Mouse (Mus musculus) intestine, embryonic 14.5 days (tissue): ENCODE results near the gene Tceal5. TPM values are rescaled to one million over a fixed set of nuclear protein-coding genes. Genes with fewer than 3 reads are reported as not detected.
"Not testable (repeated sequence)": the region's sequence is repeated elsewhere in the genome, so short reads cannot be mapped to it uniquely, and the experiment has no call there.

Experiments
- ATAC-seq: fragments of 200-750 bp; cut with Nextera tagmentation; replicated peaks from 2 replicates; pipeline ENCODE4 v1.8.0; 2017; ENCODE audit warnings: low read depth, moderate number of reproducible peaks, moderate TSS enrichment, moderate library complexity; ENCODE audit not compliant: low FRiP score, low TSS enrichment
- DNase-seq: peaks from one replicate; pipeline ENCODE4 v3.0.0-alpha.2; 2018; ENCODE audit warnings: low spot score
- H3K27ac ChIP-seq: fragments of 300-500 bp; sonication (generic); 2 replicates; pipeline ENCODE4 v1.5.1; 2014; ENCODE audit warnings: low read depth, mild to moderate bottlenecking, control low read depth
- H3K27me3 ChIP-seq: fragments of 300-500 bp; sonication (generic); replicated peaks from 2 replicates; pipeline ENCODE4 v1.6.1; 2014; ENCODE audit warnings: low read length, control low read depth; ENCODE audit not compliant: control insufficient read depth, insufficient read depth
- H3K36me3 ChIP-seq: fragments of 300-500 bp; sonication (generic); 2 replicates; pipeline ENCODE4 v1.6.1; 2014; ENCODE audit warnings: low read length, control low read depth; ENCODE audit not compliant: control insufficient read depth, insufficient read depth
- H3K4me1 ChIP-seq: fragments of 300-500 bp; sonication (generic); replicated peaks from 2 replicates; pipeline ENCODE4 v1.6.1; 2014; ENCODE audit warnings: low read length, control low read depth, mixed read lengths; ENCODE audit not compliant: control insufficient read depth, insufficient read depth
- H3K4me2 ChIP-seq: fragments of 300-500 bp; sonication (generic); 2 replicates; pipeline ENCODE4 v1.6.1; 2014; ENCODE audit warnings: low read length
- H3K4me3 ChIP-seq: fragments of 300-500 bp; sonication (generic); 2 replicates; pipeline ENCODE4 v1.5.1; 2014; ENCODE audit warnings: low read depth, low read length, control low read depth, mixed read lengths
- H3K9ac ChIP-seq: fragments of 300-500 bp; sonication (generic); 2 replicates; pipeline ENCODE4 v1.6.1; 2014; ENCODE audit warnings: mild to moderate bottlenecking, low read length
- H3K9me3 ChIP-seq: fragments of 300-500 bp; sonication (generic); 2 replicates; pipeline ENCODE4 v1.6.1; 2016; ENCODE audit warnings: low read length, control low read depth; ENCODE audit not compliant: control insufficient read depth
- WGBS: fragments of 180-500 bp; shearing (Covaris S2); extraction: QIAGEN DNeasy Blood & Tissue Kit; methylation state at CpG from one replicate; pipeline ENCODE4 v1.1.7; 2014; 5-methylcytosine and 5-hydroxymethylcytosine counted together
- polyA plus RNA-seq: library from polyadenylated mRNA; unstranded; fragments of >200 nt; fragmentation: Nextera tagmentation; extraction: Ambion mirVana; gene quantifications from 2 replicates; pipeline ENCODE4 v1.2.1, GENCODE M21; 2014

Tceal5 gene
- polyA plus RNA-seq, 1 experiment from 2014 or later, result 1.2 TPM

DNA sequence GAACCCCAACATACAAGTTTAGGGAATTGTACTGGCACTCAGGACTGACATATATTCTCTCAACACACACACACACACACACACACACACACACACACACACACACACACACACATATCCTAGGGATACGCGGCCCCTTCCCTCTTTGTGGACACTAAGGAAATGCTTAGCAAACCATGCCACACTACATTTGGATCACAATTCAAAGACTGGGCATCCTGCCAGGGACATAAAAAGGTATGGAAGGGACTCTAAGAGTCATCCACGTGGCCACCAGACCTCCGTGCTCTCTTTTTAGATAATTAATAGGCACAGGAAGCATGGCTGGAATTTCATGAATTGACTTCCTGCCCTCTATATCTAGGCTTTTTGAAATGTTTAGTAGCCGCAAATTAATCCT, 24.1 kb upstream of the Tceal5 start:
- DNase-seq, result no peak
- ATAC-seq, result no peak

DNA sequence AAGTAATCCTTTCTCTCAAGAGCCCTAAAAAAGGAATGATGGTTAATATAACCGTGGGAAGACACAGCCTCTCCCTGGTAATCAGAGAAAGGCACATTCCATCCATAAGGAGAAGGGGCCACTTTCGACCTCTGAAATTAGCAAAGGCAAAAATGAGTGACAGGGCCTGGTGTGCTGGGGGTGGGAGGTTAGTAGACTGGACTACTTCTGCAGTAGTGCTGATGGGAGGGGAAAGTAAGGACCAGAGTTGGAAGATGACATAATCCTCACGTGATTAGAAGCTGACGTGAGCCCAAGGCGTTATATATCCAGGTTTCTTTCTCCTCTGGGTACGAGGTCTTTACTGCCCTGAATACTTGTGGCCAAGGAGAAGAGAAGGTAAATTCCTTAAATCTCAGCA, 20.0 kb upstream of the Tceal5 start:
- no peak overlapping the region for H3K9ac ChIP-seq
- H3K36me3 ChIP-seq, result no peaks in the 10 kb centered on the region
- no peaks in the 10 kb centered on the region for H3K9me3 ChIP-seq
- DNase-seq (no peak), ATAC-seq (no peak)
- 62% methylated on average over 6 of the region's 6 CpGs for WGBS
- no peak overlapping the region for H3K4me3 ChIP-seq
- H3K27ac ChIP-seq, result no peak overlapping the region
- no peaks in the 10 kb centered on the region for H3K4me1 ChIP-seq
- H3K27me3 ChIP-seq, result 0 out of 2 replicates have a peak, but pooled peaks cover 3% of the 10 kb centered on the region
- no peak overlapping the region for H3K4me2 ChIP-seq

More for the DNA sequence above, 24.1 kb upstream of the Tceal5 start:
- Histone ChIP-seq H3K9me3 (no peaks in the 10 kb centered on the region), H3K4me2 (no peak overlapping the region), H3K9ac (no peak overlapping the region), H3K27ac (no peak overlapping the region), H3K27me3 (0 out of 2 replicates have a peak, but pooled peaks cover 3% of the 10 kb centered on the region), H3K4me3 (no peak overlapping the region), H3K36me3 (no peaks in the 10 kb centered on the region), H3K4me1 (no peaks in the 10 kb centered on the region)
- 37% methylated on average over 5 of the region's 5 CpGs for WGBS

GRCm38 (mm10) chrX:136216303-136216702, 12.6 kb upstream of the Tceal5 start:
- DNase-seq, result no peak
- Histone ChIP-seq H3K9me3 (no peaks in the 10 kb centered on the region), H3K4me3 (no peak overlapping the region), H3K36me3 (no peaks in the 10 kb centered on the region), H3K27me3 (no peaks in the 10 kb centered on the region), H3K4me1 (no peaks in the 10 kb centered on the region), H3K4me2 (no peak overlapping the region), H3K27ac (no peak overlapping the region), H3K9ac (no peak overlapping the region)
- 21% methylated on average over 1 of the region's 1 CpGs for WGBS
- no peak for ATAC-seq

DNA sequence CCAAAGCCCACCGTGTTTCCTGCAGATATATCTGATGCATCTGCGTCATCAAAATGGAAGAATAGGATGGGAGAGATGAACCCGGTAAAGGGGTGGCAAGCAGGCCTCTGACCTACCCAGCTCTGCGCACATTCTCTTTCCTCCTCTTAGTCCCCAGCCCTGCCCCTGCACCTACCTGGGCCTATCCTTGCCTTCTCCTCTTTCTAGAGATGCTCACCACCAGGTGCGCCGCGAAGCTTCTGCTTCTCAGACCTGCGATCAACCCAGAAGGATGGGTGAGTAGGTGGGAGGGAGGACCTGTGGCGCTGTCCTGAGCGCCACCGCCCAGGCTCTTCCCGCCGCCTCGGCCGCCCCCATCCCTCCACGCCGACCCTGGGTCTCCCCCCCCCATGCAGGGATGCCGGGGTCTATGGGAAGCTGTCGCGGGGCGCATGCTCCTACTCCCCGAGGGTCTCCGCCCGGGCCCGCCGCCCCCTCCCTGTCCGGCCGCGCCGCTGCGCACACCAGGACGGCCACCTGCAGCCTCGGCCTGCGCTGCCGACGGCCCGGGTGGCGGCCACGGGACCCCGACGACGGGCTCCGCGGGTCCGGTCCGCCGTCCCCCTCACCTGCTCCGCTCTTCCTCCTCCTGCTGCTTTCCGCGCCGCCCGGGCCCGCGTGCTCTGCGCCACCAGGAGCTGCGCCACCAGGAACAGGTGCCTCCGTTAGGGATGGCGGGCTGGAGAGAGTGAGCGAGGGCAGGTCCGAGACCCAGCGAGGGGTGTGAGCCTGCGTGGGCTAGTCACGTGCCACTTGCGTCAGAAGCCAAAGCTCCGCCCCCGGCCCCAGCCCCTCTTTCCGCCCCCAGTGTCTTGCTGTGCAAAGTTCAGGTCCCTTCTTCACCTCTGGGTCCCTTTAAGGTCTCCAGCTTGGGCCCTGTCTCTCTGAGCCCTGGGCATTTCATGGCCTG, 11.3 kb upstream of the Tceal5 start, which contains the start of the genes Tceal7 and Bex1:
Gene Tceal7, plus strand, starts transcription at position 51 of the 949 bp plus-strand sequence.
Gene Bex1, minus strand, starts transcription at position 785 of the 949 bp plus-strand sequence.
- H3K4me3 ChIP-seq, result peak within 1 kb of the TSS; percentile 27
- not testable (repeated sequence) for H3K9ac ChIP-seq, H3K9me3 ChIP-seq, H3K4me1 ChIP-seq, DNase-seq, H3K27ac ChIP-seq, H3K27me3 ChIP-seq, H3K36me3 ChIP-seq
- H3K4me2 ChIP-seq, result peak within 1 kb of the TSS; percentile 37
- 25% methylated on average over 15 of the region's 67 CpGs for WGBS
- peak; percentile 92 for ATAC-seq

DNA sequence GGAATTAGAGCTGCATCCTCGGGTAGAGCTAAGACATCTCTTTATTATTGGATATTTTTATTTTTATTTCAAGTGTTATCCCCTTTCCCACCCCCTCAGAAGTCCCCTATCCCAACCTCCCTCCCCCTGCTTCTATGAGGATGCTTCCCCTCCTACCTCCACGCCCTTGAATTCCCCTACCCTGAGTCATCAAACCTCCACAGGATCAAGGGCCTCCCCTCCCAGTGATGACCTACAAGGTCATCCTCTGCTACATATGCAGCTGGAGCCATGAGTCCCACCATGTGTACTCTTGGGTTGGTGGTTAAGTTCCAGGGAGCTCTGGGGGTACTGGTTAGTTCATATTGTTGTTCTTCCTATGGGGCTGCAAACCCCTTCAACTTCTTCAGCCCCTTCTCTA, 9.7 kb upstream of the Tceal5 start:
- ATAC-seq, result no peak
- H3K27ac ChIP-seq, result no peak overlapping the region
- 60% methylated on average over 2 of the region's 2 CpGs for WGBS

GRCm38 (mm10) chrX:136204406-136204805, 730 bp upstream of the Tceal5 start:
- H3K4me1 ChIP-seq, result no peaks in the 10 kb centered on the region
- 0 out of 2 replicates have a peak, but pooled peaks cover 7% of the 10 kb centered on the region for H3K27me3 ChIP-seq
- no peak overlapping the region for H3K4me2 ChIP-seq
- WGBS, result 77% methylated on average over 6 of the region's 6 CpGs
- H3K9ac ChIP-seq, result no peak overlapping the region
- DNase-seq, result no peak
- H3K27ac ChIP-seq, result no peak overlapping the region
- H3K36me3 ChIP-seq, result no peaks in the 10 kb centered on the region
- H3K9me3 ChIP-seq, result no peaks in the 10 kb centered on the region
- no peak overlapping the region for H3K4me3 ChIP-seq
- ATAC-seq, result no peak

More for the DNA sequence above, 9.7 kb upstream of the Tceal5 start:
- no peaks in the 10 kb centered on the region for H3K27me3 ChIP-seq
- H3K9ac ChIP-seq, result no peak overlapping the region
- no peaks in the 10 kb centered on the region for H3K4me1 ChIP-seq
- no peak for DNase-seq
- no peaks in the 10 kb centered on the region for H3K9me3 ChIP-seq
- H3K4me3 ChIP-seq, result no peak overlapping the region
- no peak overlapping the region for H3K4me2 ChIP-seq
- H3K36me3 ChIP-seq, result no peaks in the 10 kb centered on the region

GRCm38 (mm10) chrX:136203257-136203656, 419 bp downstream of the Tceal5 start:
- Histone ChIP-seq H3K27ac (no peak overlapping the region), H3K27me3 (0 out of 2 replicates have a peak, but pooled peaks cover 7% of the 10 kb centered on the region), H3K9me3 (no peaks in the 10 kb centered on the region), H3K36me3 (no peaks in the 10 kb centered on the region), H3K4me1 (no peaks in the 10 kb centered on the region), H3K9ac (peak overlapping the region; percentile 29; the same call in 1 of the 2 replicates), H3K4me2 (peak overlapping the region; percentile 51), H3K4me3 (peak overlapping the region; percentile 40)
- no peak for DNase-seq
- ATAC-seq, result 0 out of 2 replicates have a peak, but pooled peaks have one; percentile 32
- 17% methylated on average over 6 of the region's 7 CpGs for WGBS

DNA sequence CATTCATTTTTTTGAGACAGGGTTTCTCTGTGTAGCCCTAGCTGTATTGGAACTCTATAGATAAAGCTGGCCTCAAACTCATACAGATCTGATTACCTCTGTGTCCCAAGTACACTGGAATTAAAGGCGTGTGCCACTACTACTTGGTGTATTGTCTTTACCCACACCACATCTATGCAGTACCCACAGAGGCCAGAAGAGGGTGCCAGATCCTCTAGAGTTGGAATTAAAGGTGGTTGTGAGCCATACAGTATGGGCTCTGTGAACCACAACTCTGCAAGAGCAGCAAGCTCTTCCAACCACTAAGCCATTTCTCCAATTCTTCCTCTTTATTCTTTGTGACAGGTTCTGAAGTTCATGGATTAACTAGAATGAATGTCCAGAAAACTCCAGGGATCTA, 6.8 kb downstream of the Tceal5 start:
- no peak for ATAC-seq
- Histone ChIP-seq H3K9me3 (no peaks in the 10 kb centered on the region), H3K27ac (no peak overlapping the region), H3K4me2 (no peak overlapping the region), H3K4me1 (no peaks in the 10 kb centered on the region), H3K4me3 (no peak overlapping the region), H3K9ac (no peak overlapping the region), H3K27me3 (0 out of 2 replicates have a peak, but pooled peaks cover 4% of the 10 kb centered on the region), H3K36me3 (no peaks in the 10 kb centered on the region)
- WGBS, result 71% methylated on average over 1 of the region's 1 CpGs
- no peak for DNase-seq
